In the genomic region with DNA sequence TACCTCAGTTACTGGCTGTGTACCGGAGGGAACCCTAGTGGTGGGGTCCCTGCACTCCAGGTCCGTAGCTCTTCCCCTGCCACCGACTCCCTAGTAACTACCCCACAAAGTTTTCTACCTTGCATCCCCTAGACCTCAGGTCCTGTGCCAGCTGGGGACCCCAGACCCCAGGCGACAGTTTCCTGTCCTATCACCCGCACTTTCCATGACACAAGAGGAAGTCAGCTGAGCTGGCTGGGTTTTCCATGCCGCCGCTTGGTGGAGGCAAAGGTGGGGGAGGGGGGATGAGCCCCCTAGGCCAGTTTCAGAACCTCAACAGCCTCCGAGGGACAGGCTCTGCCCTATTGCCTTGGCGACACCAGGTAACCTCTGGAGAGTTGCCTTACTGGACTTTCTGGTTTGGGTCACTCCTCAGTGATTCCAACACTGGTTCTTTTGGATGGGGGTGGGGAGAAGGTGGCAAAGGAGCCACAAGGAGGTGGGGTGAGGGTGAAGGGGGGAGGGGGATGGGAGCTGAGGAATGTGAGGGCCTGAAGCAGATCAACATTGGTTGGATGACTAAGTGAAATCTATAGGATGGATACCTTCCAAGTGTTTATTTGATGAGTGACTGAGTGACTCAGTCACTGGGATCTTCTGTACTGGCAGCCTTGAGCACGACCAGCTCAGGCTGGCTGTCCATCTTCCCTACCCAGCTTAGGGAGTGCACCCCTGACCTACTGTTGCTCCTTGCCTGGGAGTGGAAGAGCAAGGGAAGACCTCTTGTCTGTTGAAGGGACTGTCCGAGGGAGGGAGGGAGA, we compare ENCODE assay signal across 9 mouse cellular contexts. TPM values are rescaled to one million over a fixed set of nuclear protein-coding genes. Genes with fewer than 3 reads are reported as not detected.
A peak's percentile ranks its signal among the peaks of the same experiment; 100 is the strongest.
DNase-seq lines count a peak whose midpoint lies in the region; ATAC-seq and TF ChIP-seq lines count a peak whose summit lies in the region.
"Had no signal": no experiment of that assay in that cellular context is flagged by ENCODE, and none has a peak within 500 bp of the region (broad histone marks: within the 10 kb centered on the region; RNA-seq: fewer than 3 reads in every experiment).

No protein-coding gene starts in this region.

- no peak for TF ChIP-seq EP300 in heart, postnatal 0 days (IDR thresholded peaks at IDR 0.05; ENCODE audit: low read depth)

- no peak overlapping the region for H3K4me3 ChIP-seq in heart, postnatal 0 days (ENCODE audit: low read depth, low read length)
- 0 out of 2 replicates have a peak overlapping the region, but pooled peaks have one; percentile 26 for H3K4me3 ChIP-seq in E14TG2a.4 (replicated peaks; ENCODE audit: low read length)
- H3K4me3 ChIP-seq in stomach, embryonic 14.5 days (ENCODE audit: low read depth, low read length) = no peak overlapping the region
- H3K4me3 ChIP-seq in forebrain, embryonic 14.5 days (ENCODE audit: low read depth, low read length) = no peak overlapping the region
- H3K4me3 ChIP-seq: limb, embryonic 15.5 days had no signal

- no peak overlapping the region for H3K9ac ChIP-seq in heart, postnatal 0 days (replicated peaks; ENCODE audit: low read depth, low read length)
- H3K9ac ChIP-seq in stomach, embryonic 14.5 days (replicated peaks; ENCODE audit: low read depth, low read length) = no peak overlapping the region
- H3K9ac ChIP-seq in forebrain, embryonic 14.5 days (ENCODE audit: low read length) = no peak overlapping the region
- H3K9ac ChIP-seq: limb, embryonic 15.5 days had no signal

- DNase-seq in heart, postnatal 0 days (ENCODE audit: low spot score) = no peak
- no peak for DNase-seq in heart, postnatal 4 days
- DNase-seq in kidney, adult 9 months = peak; percentile 55
- no peak for DNase-seq in right cerebral cortex, adult 2 months (ENCODE audit: low spot score in 2 of 2)
- no peak for DNase-seq in left cerebral cortex, postnatal 14 days (ENCODE audit: low spot score in 2 of 2)
- DNase-seq in forebrain, embryonic 14.5 days (ENCODE audit: low spot score) = no peak

- H3K27me3 ChIP-seq in heart, postnatal 0 days (ENCODE audit: control insufficient read depth, insufficient read depth, low read length) = no peaks in the 10 kb centered on the region
- peaks cover 29% of the 10 kb centered on the region for H3K27me3 ChIP-seq in E14TG2a.4 (ENCODE audit: insufficient read depth, low read length)
- no peaks in the 10 kb centered on the region for H3K27me3 ChIP-seq in stomach, embryonic 14.5 days (ENCODE audit: control insufficient read depth, insufficient read depth, low read length)
- H3K27me3 ChIP-seq in forebrain, embryonic 14.5 days (replicated peaks; ENCODE audit: control insufficient read depth, insufficient read depth, low read length) = no peaks in the 10 kb centered on the region
- H3K27me3 ChIP-seq: limb, embryonic 15.5 days had no signal

- no peak overlapping the region for H3K27ac ChIP-seq in heart, postnatal 0 days (ENCODE audit: low read depth)
- no peak overlapping the region for H3K27ac ChIP-seq in stomach, embryonic 14.5 days (ENCODE audit: low read length)
- H3K27ac ChIP-seq in forebrain, embryonic 14.5 days (ENCODE audit: low read depth, low read length) = no peak overlapping the region
- H3K27ac ChIP-seq: limb, embryonic 15.5 days had no signal

- TF ChIP-seq CTCF in heart, postnatal 0 days (IDR thresholded peaks at IDR 0.05; ENCODE audit: low read depth) = no peak
- TF ChIP-seq CTCF in E14TG2a.4 (conservative IDR thresholded peaks at IDR 0.05; ENCODE audit: low read length) = no peak; the same call in 1 of the 2 replicates

- 25% methylated on average over 11 of the region's 11 CpGs for WGBS in heart, postnatal 0 days
- 26% methylated on average over 11 of the region's 11 CpGs for WGBS in stomach, embryonic 14.5 days
- WGBS in forebrain, embryonic 14.5 days = 53% methylated on average over 11 of the region's 11 CpGs

- peak; percentile 27; the same call in 1 of the 2 replicates for ATAC-seq in heart, postnatal 0 days (ENCODE audit: insufficient read depth, low read depth)
- 0 out of 2 replicates have a peak, but pooled peaks have one; percentile 18 for ATAC-seq in stomach, embryonic 14.5 days (ENCODE audit: insufficient number of reproducible peaks, insufficient read depth, low FRiP score, low read depth)
- ATAC-seq in forebrain, embryonic 14.5 days = no peak

- H3K4me2 ChIP-seq in heart, postnatal 0 days (ENCODE audit: low read depth, low read length) = no peak overlapping the region
- no peak overlapping the region for H3K4me2 ChIP-seq in stomach, embryonic 14.5 days (replicated peaks; ENCODE audit: low read depth, low read length)
- no peak overlapping the region for H3K4me2 ChIP-seq in forebrain, embryonic 14.5 days (ENCODE audit: low read length)
- H3K4me2 ChIP-seq: limb, embryonic 15.5 days had no signal

- no peaks in the 10 kb centered on the region for H3K36me3 ChIP-seq in heart, postnatal 0 days (replicated peaks; ENCODE audit: control insufficient read depth, insufficient read depth, low read length)
- H3K36me3 ChIP-seq in E14TG2a.4 (ENCODE audit: insufficient read depth, low read length) = no peaks in the 10 kb centered on the region
- no peaks in the 10 kb centered on the region for H3K36me3 ChIP-seq in stomach, embryonic 14.5 days (ENCODE audit: control insufficient read depth, insufficient read depth, low read length)
- H3K36me3 ChIP-seq in forebrain, embryonic 14.5 days (ENCODE audit: control insufficient read depth, insufficient read depth, low read length) = no peaks in the 10 kb centered on the region
- H3K36me3 ChIP-seq: limb, embryonic 15.5 days had no signal

- intact Hi-C loops in left cerebral cortex, postnatal 14 days (cut with DNase I) = no loop called here

- no peaks in the 10 kb centered on the region for H3K9me3 ChIP-seq in heart, postnatal 0 days (replicated peaks; ENCODE audit: control insufficient read depth, low read length)
- no peaks in the 10 kb centered on the region for H3K9me3 ChIP-seq in E14TG2a.4 (ENCODE audit: low read length)
- H3K9me3 ChIP-seq in stomach, embryonic 14.5 days (ENCODE audit: control insufficient read depth, low read depth, low read length) = no peaks in the 10 kb centered on the region
- no peaks in the 10 kb centered on the region for H3K9me3 ChIP-seq in forebrain, embryonic 14.5 days (replicated peaks; ENCODE audit: control insufficient read depth, low read length)
- H3K9me3 ChIP-seq: limb, embryonic 15.5 days had no signal

- no peaks in the 10 kb centered on the region for H3K4me1 ChIP-seq in heart, postnatal 0 days (ENCODE audit: control insufficient read depth, insufficient read depth)
- peaks cover 13% of the 10 kb centered on the region for H3K4me1 ChIP-seq in E14TG2a.4 (replicated peaks; ENCODE audit: low read depth, low read length)
- no peaks in the 10 kb centered on the region for H3K4me1 ChIP-seq in stomach, embryonic 14.5 days (ENCODE audit: control insufficient read depth, insufficient read depth, low read length)
- no peaks in the 10 kb centered on the region for H3K4me1 ChIP-seq in forebrain, embryonic 14.5 days (ENCODE audit: control insufficient read depth, insufficient read depth, low read length)

RNA-seq across cellular contexts. Expression of gene Cd5, which starts 2.0 kb away (rescaled TPM):
- total RNA-seq in heart, postnatal 0 days (2014; rRNA removed; ENCODE audit: low replicate concordance) = 3.2 TPM in 1 of 2 replicates, not detected in the other
- polyA plus RNA-seq in heart, postnatal 0 days (2015; fragmentation: Nextera tagmentation; extraction: Ambion mirVana) = 0.12 and 0.23 TPM in 2 replicates
- under 1 TPM; 0.34 to 0.95 TPM for total RNA-seq in heart, postnatal 4 days (2021)
- 0.77 and 2.1 TPM in 2 replicates for polyA plus RNA-seq in stomach, embryonic 14.5 days (2014; fragmentation: Nextera tagmentation; extraction: Ambion mirVana)
- under 1 TPM; 0.17 to 0.22 TPM for total RNA-seq in left cerebral cortex, postnatal 14 days (2021)
- polyA plus RNA-seq in forebrain, embryonic 14.5 days (2014; fragmentation: Nextera tagmentation; extraction: Ambion mirVana) = 0.29 TPM in 1 of 2 replicates, not detected in the other

RNA-seq across cellular contexts. Expression of gene Vps37c, which starts 52.3 kb away (rescaled TPM):
- 25.5 and 42.1 TPM in 2 replicates for total RNA-seq in heart, postnatal 0 days (2014; rRNA removed; ENCODE audit: low replicate concordance)
- 22.2 and 23.0 TPM in 2 replicates for polyA plus RNA-seq in heart, postnatal 0 days (2015; fragmentation: Nextera tagmentation; extraction: Ambion mirVana)
- total RNA-seq in heart, postnatal 4 days (2021) = 10 to 100 TPM; 26.1 to 27.9 TPM
- 37.5 and 40.4 TPM in 2 replicates for polyA plus RNA-seq in stomach, embryonic 14.5 days (2014; fragmentation: Nextera tagmentation; extraction: Ambion mirVana)
- 10 to 100 TPM; 29.3 to 32.5 TPM for total RNA-seq in left cerebral cortex, postnatal 14 days (2021)
- 31.9 and 36.4 TPM in 2 replicates for polyA plus RNA-seq in forebrain, embryonic 14.5 days (2014; fragmentation: Nextera tagmentation; extraction: Ambion mirVana)
